Mouse (Mus musculus): ENCODE measurements around the gene Acap2. TPM values are rescaled to one million over a fixed set of nuclear protein-coding genes. Genes with fewer than 3 reads are reported as not detected.

Gene Acap2
- total RNA-seq, 2 experiments from 2014 or later: 9.6 to 17.4 TPM

- no peak for ATAC-seq (replicated peaks; ENCODE audit: low FRiP score, low TSS enrichment, poor library complexity, severe bottlenecking)
Measured at GRCm38 (mm10) chr16:31174880-31175638, 26.0 kb downstream of the Acap2 start.

- no peak for ATAC-seq (replicated peaks; ENCODE audit: low FRiP score, low TSS enrichment, poor library complexity, severe bottlenecking)
Measured at GRCm38 (mm10) chr16:31172229-31172628, 28.8 kb downstream of the Acap2 start.

GRCm38 (mm10) chr16:31171418-31171817 lies 29.6 kb downstream of the Acap2 start:
- ATAC-seq (replicated peaks; ENCODE audit: low FRiP score, low TSS enrichment, poor library complexity, severe bottlenecking): no peak

GRCm38 (mm10) chr16:31170297-31170696 lies 30.7 kb downstream of the Acap2 start:
- ATAC-seq (replicated peaks; ENCODE audit: low FRiP score, low TSS enrichment, poor library complexity, severe bottlenecking): no peak

- no peak for ATAC-seq (replicated peaks; ENCODE audit: low FRiP score, low TSS enrichment, poor library complexity, severe bottlenecking)
Measured at GRCm38 (mm10) chr16:31169596-31169995, 31.4 kb downstream of the Acap2 start.

GRCm38 (mm10) chr16:31167934-31168333 lies 33.1 kb downstream of the Acap2 start:
- no peak for ATAC-seq (replicated peaks; ENCODE audit: low FRiP score, low TSS enrichment, poor library complexity, severe bottlenecking)

GRCm38 (mm10) chr16:31167017-31167887 lies 33.8 kb downstream of the Acap2 start:
- ATAC-seq (replicated peaks; ENCODE audit: low FRiP score, low TSS enrichment, poor library complexity, severe bottlenecking): no peak

GRCm38 (mm10) chr16:31165907-31166306 lies 35.1 kb downstream of the Acap2 start:
- ATAC-seq (replicated peaks; ENCODE audit: low FRiP score, low TSS enrichment, poor library complexity, severe bottlenecking): no peak

GRCm38 (mm10) chr16:31165467-31165866 lies 35.6 kb downstream of the Acap2 start:
- ATAC-seq (replicated peaks; ENCODE audit: low FRiP score, low TSS enrichment, poor library complexity, severe bottlenecking): no peak

- no peak for ATAC-seq (replicated peaks; ENCODE audit: low FRiP score, low TSS enrichment, poor library complexity, severe bottlenecking)
Measured at GRCm38 (mm10) chr16:31164125-31164524, 36.9 kb downstream of the Acap2 start.

- no peak for ATAC-seq (replicated peaks; ENCODE audit: low FRiP score, low TSS enrichment, poor library complexity, severe bottlenecking)
Measured at GRCm38 (mm10) chr16:31160486-31160885, 40.6 kb downstream of the Acap2 start.

GRCm38 (mm10) chr16:31159491-31159890 lies 41.6 kb downstream of the Acap2 start:
- ATAC-seq (replicated peaks; ENCODE audit: low FRiP score, low TSS enrichment, poor library complexity, severe bottlenecking): no peak

- ATAC-seq (replicated peaks; ENCODE audit: low FRiP score, low TSS enrichment, poor library complexity, severe bottlenecking): no peak
Measured at GRCm38 (mm10) chr16:31149841-31150240, 51.2 kb downstream of the Acap2 start.

- ATAC-seq (replicated peaks; ENCODE audit: low FRiP score, low TSS enrichment, poor library complexity, severe bottlenecking): no peak
Measured at GRCm38 (mm10) chr16:31148891-31149290, 52.2 kb downstream of the Acap2 start.

GRCm38 (mm10) chr16:31147766-31148165 lies 53.3 kb downstream of the Acap2 start:
- ATAC-seq (replicated peaks; ENCODE audit: low FRiP score, low TSS enrichment, poor library complexity, severe bottlenecking): no peak

GRCm38 (mm10) chr16:31141916-31142315 lies 59.1 kb downstream of the Acap2 start:
- no peak for ATAC-seq (replicated peaks; ENCODE audit: low FRiP score, low TSS enrichment, poor library complexity, severe bottlenecking)

GRCm38 (mm10) chr16:31136616-31137253 lies 64.3 kb downstream of the Acap2 start:
- no peak for ATAC-seq (replicated peaks; ENCODE audit: low FRiP score, low TSS enrichment, poor library complexity, severe bottlenecking)

GRCm38 (mm10) chr16:31135519-31135918 lies 65.5 kb downstream of the Acap2 start:
- ATAC-seq (replicated peaks; ENCODE audit: low FRiP score, low TSS enrichment, poor library complexity, severe bottlenecking): no peak

GRCm38 (mm10) chr16:31131531-31131930 lies 69.5 kb downstream of the Acap2 start:
- no peak for ATAC-seq (replicated peaks; ENCODE audit: low FRiP score, low TSS enrichment, poor library complexity, severe bottlenecking)

- ATAC-seq (replicated peaks; ENCODE audit: low FRiP score, low TSS enrichment, poor library complexity, severe bottlenecking): no peak
Measured at GRCm38 (mm10) chr16:31128116-31128515, 72.9 kb downstream of the Acap2 start.
